In genomic region chr6:52987905-52988640, GRCm38 (mm10) we compare ENCODE assay signal across 21 mouse cellular contexts.
A peak's percentile ranks its signal among the peaks of the same experiment; 100 is the strongest.
DNase-seq lines count a peak whose midpoint lies in the region; ATAC-seq and TF ChIP-seq lines count a peak whose summit lies in the region.
"Had no signal": no experiment of that assay in that cellular context is flagged by ENCODE, and none has a peak within 500 bp of the region (broad histone marks: within the 10 kb centered on the region; RNA-seq: fewer than 3 reads in every experiment).

No protein-coding gene starts in this region.

- no peak overlapping the region for H3K9ac ChIP-seq in hindbrain, embryonic 15.5 days
- no peak overlapping the region for H3K9ac ChIP-seq in hindbrain, embryonic 11.5 days (ENCODE audit: low read depth, low read length)
- no peak overlapping the region for H3K9ac ChIP-seq in liver, postnatal 0 days (replicated peaks)
- H3K9ac ChIP-seq in liver, embryonic 11.5 days (ENCODE audit: low read depth, low read length) = no peak overlapping the region
- no peak overlapping the region for H3K9ac ChIP-seq in limb, embryonic 12.5 days (replicated peaks)
- no peak overlapping the region for H3K9ac ChIP-seq in limb, embryonic 15.5 days
- H3K9ac ChIP-seq: embryonic facial prominence, embryonic 13.5 days; forebrain, embryonic 13.5 days; heart, embryonic 13.5 days; hindbrain, embryonic 13.5 days; intestine, embryonic 15.5 days had no signal

- TF ChIP-seq CTCF in liver, postnatal 0 days (IDR thresholded peaks at IDR 0.05; ENCODE audit: low read depth) = no peak

- ATAC-seq in hindbrain, embryonic 15.5 days (ENCODE audit: low FRiP score, low read depth) = no peak
- no peak for ATAC-seq in hindbrain, embryonic 11.5 days (ENCODE audit: low FRiP score)
- no peak for ATAC-seq in liver, postnatal 0 days
- no peak for ATAC-seq in liver, embryonic 11.5 days (replicated peaks; ENCODE audit: low FRiP score)
- ATAC-seq in limb, embryonic 12.5 days (ENCODE audit: insufficient number of reproducible peaks, insufficient read depth, low FRiP score, low TSS enrichment, low read depth) = no peak
- ATAC-seq in limb, embryonic 15.5 days (ENCODE audit: insufficient number of reproducible peaks, low FRiP score, low TSS enrichment, low read depth) = no peak
- ATAC-seq: forebrain, embryonic 13.5 days; forebrain, embryonic 16.5 days; intestine, embryonic 15.5 days; Patski had no signal

- WGBS in hindbrain, embryonic 15.5 days = 80% methylated on average over 6 of the region's 6 CpGs
- 89% methylated on average over 6 of the region's 6 CpGs for WGBS in hindbrain, embryonic 11.5 days
- 70% methylated on average over 6 of the region's 6 CpGs for WGBS in liver, postnatal 0 days (ENCODE audit: insufficient replicate concordance)
- WGBS in liver, embryonic 11.5 days = 80% methylated on average over 6 of the region's 6 CpGs
- WGBS in limb, embryonic 12.5 days = 56% methylated on average over 6 of the region's 6 CpGs
- 55% methylated on average over 6 of the region's 6 CpGs for WGBS in limb, embryonic 15.5 days

- H3K27ac ChIP-seq in hindbrain, embryonic 15.5 days (replicated peaks) = 0 out of 2 replicates have a peak overlapping the region, but pooled peaks have one; percentile 6
- no peak overlapping the region for H3K27ac ChIP-seq in hindbrain, embryonic 11.5 days (ENCODE audit: low read depth, low read length)
- H3K27ac ChIP-seq in liver, postnatal 0 days (ENCODE audit: low read depth) = no peak overlapping the region
- no peak overlapping the region for H3K27ac ChIP-seq in liver, embryonic 11.5 days (ENCODE audit: low read depth, low read length)
- peak overlapping the region; percentile 68 for H3K27ac ChIP-seq in limb, embryonic 12.5 days
- 0 out of 2 replicates have a peak overlapping the region, but pooled peaks have one; percentile 5 for H3K27ac ChIP-seq in limb, embryonic 15.5 days
- H3K27ac ChIP-seq: embryonic facial prominence, embryonic 10.5 days; embryonic facial prominence, embryonic 13.5 days; forebrain, embryonic 10.5 days; forebrain, embryonic 13.5 days; heart, embryonic 13.5 days; hindbrain, embryonic 13.5 days; intestine, embryonic 15.5 days had no signal

- H3K4me3 ChIP-seq in hindbrain, embryonic 15.5 days = no peak overlapping the region
- H3K4me3 ChIP-seq in hindbrain, embryonic 11.5 days (ENCODE audit: low read depth, low read length) = no peak overlapping the region
- H3K4me3 ChIP-seq in liver, postnatal 0 days (ENCODE audit: low read depth, low read length) = no peak overlapping the region
- no peak overlapping the region for H3K4me3 ChIP-seq in liver, embryonic 11.5 days (ENCODE audit: low read depth, low read length)
- H3K4me3 ChIP-seq in limb, embryonic 12.5 days (replicated peaks) = no peak overlapping the region
- H3K4me3 ChIP-seq in limb, embryonic 15.5 days = no peak overlapping the region
- H3K4me3 ChIP-seq: embryonic facial prominence, embryonic 10.5 days; embryonic facial prominence, embryonic 13.5 days; erythroblast, embryonic 14.5 days; forebrain, embryonic 10.5 days; forebrain, embryonic 13.5 days; heart, embryonic 13.5 days; hindbrain, embryonic 13.5 days; intestine, embryonic 15.5 days had no signal

- no peaks in the 10 kb centered on the region for H3K36me3 ChIP-seq in hindbrain, embryonic 15.5 days
- H3K36me3 ChIP-seq in hindbrain, embryonic 11.5 days (ENCODE audit: control insufficient read depth, insufficient read depth, low read length) = no peaks in the 10 kb centered on the region
- H3K36me3 ChIP-seq in liver, postnatal 0 days (replicated peaks; ENCODE audit: insufficient read depth, low read length) = no peaks in the 10 kb centered on the region
- H3K36me3 ChIP-seq in liver, embryonic 11.5 days (ENCODE audit: control insufficient read depth, insufficient read depth, low read length) = no peaks in the 10 kb centered on the region
- H3K36me3 ChIP-seq in limb, embryonic 12.5 days = no peaks in the 10 kb centered on the region
- H3K36me3 ChIP-seq in limb, embryonic 15.5 days = no peaks in the 10 kb centered on the region
- H3K36me3 ChIP-seq: embryonic facial prominence, embryonic 10.5 days; embryonic facial prominence, embryonic 13.5 days; forebrain, embryonic 10.5 days; G1E; heart, embryonic 13.5 days; hindbrain, embryonic 13.5 days; intestine, embryonic 15.5 days had no signal

- TF ChIP-seq EP300 in liver, postnatal 0 days (IDR thresholded peaks at IDR 0.05; ENCODE audit: low read depth) = no peak

- no peaks in the 10 kb centered on the region for H3K9me3 ChIP-seq in hindbrain, embryonic 15.5 days
- H3K9me3 ChIP-seq in hindbrain, embryonic 11.5 days (ENCODE audit: control insufficient read depth, low read length) = no peaks in the 10 kb centered on the region
- no peaks in the 10 kb centered on the region for H3K9me3 ChIP-seq in liver, postnatal 0 days (ENCODE audit: low read length)
- no peaks in the 10 kb centered on the region for H3K9me3 ChIP-seq in liver, embryonic 11.5 days (ENCODE audit: control insufficient read depth, low read length)
- H3K9me3 ChIP-seq in limb, embryonic 12.5 days = no peaks in the 10 kb centered on the region
- no peaks in the 10 kb centered on the region for H3K9me3 ChIP-seq in limb, embryonic 15.5 days
- H3K9me3 ChIP-seq: forebrain, embryonic 10.5 days; forebrain, embryonic 13.5 days; G1E; heart, embryonic 13.5 days; intestine, embryonic 15.5 days had no signal

- no peaks in the 10 kb centered on the region for H3K4me1 ChIP-seq in hindbrain, embryonic 15.5 days (replicated peaks)
- H3K4me1 ChIP-seq in hindbrain, embryonic 11.5 days (replicated peaks; ENCODE audit: control insufficient read depth, insufficient read depth, low read length) = no peaks in the 10 kb centered on the region
- no peaks in the 10 kb centered on the region for H3K4me1 ChIP-seq in liver, postnatal 0 days (ENCODE audit: insufficient read depth)
- no peaks in the 10 kb centered on the region for H3K4me1 ChIP-seq in liver, embryonic 11.5 days (replicated peaks; ENCODE audit: control insufficient read depth, insufficient read depth, low read length)
- peaks cover 7% of the 10 kb centered on the region for H3K4me1 ChIP-seq in limb, embryonic 12.5 days (replicated peaks)
- H3K4me1 ChIP-seq in limb, embryonic 15.5 days = peaks cover 10% of the 10 kb centered on the region; the same call in 1 of the 2 replicates
- H3K4me1 ChIP-seq: embryonic facial prominence, embryonic 10.5 days; forebrain, embryonic 10.5 days; forebrain, embryonic 13.5 days; hindbrain, embryonic 13.5 days; intestine, embryonic 15.5 days had no signal

- H3K27me3 ChIP-seq in hindbrain, embryonic 15.5 days = no peaks in the 10 kb centered on the region
- no peaks in the 10 kb centered on the region for H3K27me3 ChIP-seq in hindbrain, embryonic 11.5 days (ENCODE audit: control insufficient read depth, insufficient read depth, low read length)
- H3K27me3 ChIP-seq in liver, postnatal 0 days (ENCODE audit: insufficient read depth, low read length) = no peaks in the 10 kb centered on the region
- H3K27me3 ChIP-seq in liver, embryonic 11.5 days (replicated peaks; ENCODE audit: control insufficient read depth, insufficient read depth, low read length) = no peaks in the 10 kb centered on the region
- peaks cover 18% of the 10 kb centered on the region for H3K27me3 ChIP-seq in limb, embryonic 12.5 days
- no peaks in the 10 kb centered on the region for H3K27me3 ChIP-seq in limb, embryonic 15.5 days
- H3K27me3 ChIP-seq: CH12.LX; embryonic facial prominence, embryonic 13.5 days; heart, embryonic 13.5 days; hindbrain, embryonic 13.5 days; intestine, embryonic 15.5 days; Patski had no signal

- no peak overlapping the region for H3K4me2 ChIP-seq in hindbrain, embryonic 15.5 days
- H3K4me2 ChIP-seq in hindbrain, embryonic 11.5 days (replicated peaks; ENCODE audit: low read depth, low read length) = no peak overlapping the region
- no peak overlapping the region for H3K4me2 ChIP-seq in liver, postnatal 0 days (ENCODE audit: low read depth, low read length)
- no peak overlapping the region for H3K4me2 ChIP-seq in liver, embryonic 11.5 days
- no peak overlapping the region for H3K4me2 ChIP-seq in limb, embryonic 12.5 days
- H3K4me2 ChIP-seq in limb, embryonic 15.5 days = no peak overlapping the region
- H3K4me2 ChIP-seq: embryonic facial prominence, embryonic 13.5 days; forebrain, embryonic 13.5 days; heart, embryonic 13.5 days; hindbrain, embryonic 13.5 days; intestine, embryonic 15.5 days had no signal

- DNase-seq in hindbrain, embryonic 11.5 days (ENCODE audit: low spot score) = no peak
- peak; percentile 10 for DNase-seq in liver, postnatal 0 days
- no peak for DNase-seq in liver, embryonic 11.5 days (ENCODE audit: low spot score)
- DNase-seq in left cerebral cortex, adult 11 months (ENCODE audit: low spot score) = no peak
- DNase-seq in heart, adult 9 months (ENCODE audit: low spot score in 2 of 2) = no peak
- DNase-seq: gastrocnemius, postnatal 10 days had no signal

Comparison
In these comparisons a context has a peak if more than half of its experiments do, and no peak if none do; other contexts are left out.
1. H3K27ac ChIP-seq: peak in hindbrain, embryonic 15.5 days (single experiment), limb, embryonic 12.5 days (single experiment) and limb, embryonic 15.5 days (single experiment); none in hindbrain, embryonic 11.5 days (single experiment), liver, postnatal 0 days (single experiment) and liver, embryonic 11.5 days (single experiment).